Mouse (Mus musculus): Measurements from ENCODE around the gene Fam229a. TPM values are rescaled to one million over a fixed set of nuclear protein-coding genes. Genes with fewer than 3 reads are reported as not detected.

The Fam229a gene
- polyA plus RNA-seq (2012; ENCODE audit: low replicate concordance) = 0.59 and 1.1 TPM in 2 replicates

DNA sequence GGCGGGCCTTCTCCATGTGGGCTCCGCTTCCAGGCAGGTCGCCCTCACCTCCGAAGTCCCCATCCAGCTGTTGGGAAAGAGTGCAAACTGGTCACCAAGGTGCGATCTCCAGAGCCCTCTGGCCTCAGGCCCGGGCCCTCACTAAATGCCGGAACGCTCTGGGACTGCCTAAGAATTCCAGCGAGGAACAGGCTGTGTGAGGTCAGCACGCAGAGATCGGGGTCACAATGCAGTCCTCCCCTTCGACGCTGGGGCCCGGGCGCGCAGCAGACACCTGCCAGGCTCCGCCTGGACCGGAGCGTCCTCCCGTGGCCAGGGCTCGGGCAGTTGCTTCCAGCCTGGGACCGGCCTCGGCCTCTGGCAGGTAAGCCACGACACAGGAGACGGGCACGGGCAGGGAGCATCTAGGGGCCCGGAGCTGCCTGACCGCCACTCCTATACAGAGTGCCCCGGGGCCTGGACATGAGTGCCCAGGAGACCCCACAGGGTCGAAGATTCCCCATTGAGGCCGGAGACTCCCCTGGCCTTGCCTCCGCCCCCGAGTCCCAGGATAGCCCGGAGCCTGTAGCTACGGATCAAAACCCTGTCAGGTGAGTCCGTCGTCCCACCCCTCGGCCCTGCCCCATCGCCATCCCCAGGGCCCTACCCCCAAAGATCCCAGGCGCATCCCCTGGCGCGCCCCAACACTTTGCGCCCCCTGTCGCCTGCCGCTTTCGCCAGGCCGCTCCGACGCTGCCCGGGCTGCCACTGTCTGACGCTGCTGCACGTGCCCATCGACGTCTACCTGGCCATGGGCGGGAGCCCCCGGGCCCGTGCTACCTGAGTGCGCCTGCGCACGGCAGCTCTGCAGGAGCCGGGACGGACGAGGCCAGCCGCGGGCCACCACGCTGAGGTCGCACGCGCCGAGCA lies at the start of gene Fam229a, which contains the start of gene Tssk3:
TSS of gene Fam229a (plus strand) at position 219 of the 909 bp plus-strand sequence.
TSS of gene Tssk3 (minus strand) at position 51 of the 909 bp plus-strand sequence.

DNA sequence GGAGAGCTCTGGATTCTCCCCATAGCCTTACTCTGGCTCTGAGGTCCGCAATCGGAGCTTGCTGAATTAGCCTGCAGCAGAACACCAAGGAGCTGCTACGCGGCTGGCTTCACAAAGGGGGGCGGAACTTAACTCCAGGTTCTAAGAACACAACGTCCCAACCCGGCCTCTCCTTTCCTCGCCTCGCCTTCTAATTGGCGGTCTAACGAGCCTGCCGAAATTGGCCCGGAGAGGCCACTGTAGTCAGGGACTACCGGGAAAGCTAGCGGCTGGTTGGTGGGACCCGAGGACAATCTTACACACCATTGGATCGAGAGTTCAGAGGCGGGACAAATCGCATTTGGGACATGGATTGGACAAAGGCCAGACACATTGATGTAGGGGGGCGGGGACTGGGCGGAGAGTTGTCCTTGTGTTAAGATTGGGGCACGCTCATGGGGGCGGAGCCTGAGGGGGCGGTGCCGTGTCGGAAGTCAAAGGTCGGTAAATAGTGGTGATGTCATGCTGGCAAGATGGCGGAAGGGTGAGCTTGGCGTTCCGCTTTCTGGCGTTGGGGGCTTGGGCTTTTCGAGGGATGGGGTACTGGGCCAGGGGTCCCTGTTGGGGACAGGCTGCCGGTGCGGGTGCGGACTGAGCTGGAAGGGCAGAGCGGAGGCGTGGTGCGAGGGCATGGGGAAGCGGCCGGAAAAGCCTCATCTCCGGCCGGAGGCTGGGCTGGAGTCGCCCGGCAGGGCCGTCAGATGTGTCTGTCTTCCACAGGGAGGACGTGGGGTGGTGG lies 29.6 kb upstream of the Fam229a start, which contains the start of gene Bsdc1:
TSS of gene Bsdc1 (plus strand) at position 399 of the 778 bp plus-strand sequence.

DNA sequence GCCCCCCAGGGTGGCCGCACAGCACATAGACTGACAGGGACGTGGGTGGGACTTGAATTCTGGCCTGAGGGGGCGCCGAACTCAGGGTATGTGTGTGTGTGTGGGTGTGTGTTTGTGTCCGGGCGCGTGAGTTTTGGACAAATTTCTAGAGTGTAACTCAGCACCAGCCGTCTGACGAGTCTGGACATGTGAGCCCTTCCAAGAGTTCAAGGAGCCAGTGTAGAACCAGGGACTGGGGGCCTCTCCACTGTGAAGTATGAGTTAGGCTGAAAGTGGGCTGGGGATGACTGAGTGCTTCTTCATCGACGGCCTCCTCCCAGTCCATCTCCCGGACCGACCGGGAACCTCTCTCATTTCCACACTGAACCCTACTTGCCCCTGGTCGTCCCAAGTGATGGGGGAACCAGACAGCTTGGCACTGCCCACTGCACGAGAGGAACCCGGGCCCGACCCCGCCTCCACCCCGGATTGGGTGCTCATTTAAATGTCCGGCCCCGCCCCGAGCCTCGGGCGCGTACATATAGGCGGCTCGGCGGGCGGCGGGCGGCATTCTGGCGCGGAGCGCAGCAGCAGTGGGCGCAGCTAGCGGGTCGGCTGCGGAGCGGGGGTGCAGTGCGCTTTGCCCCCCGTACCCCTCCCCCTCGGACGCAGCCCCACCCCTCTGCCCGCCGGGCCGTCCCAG lies 22.2 kb downstream of the Fam229a start, which contains the start of gene Marcksl1:
TSS of gene Marcksl1 (plus strand) at position 496 of the 682 bp plus-strand sequence.

Other genes starting within 250 kb of the Fam229a start
- gene C77080, start 229.8 kb upstream of the Fam229a start, polyA plus RNA-seq (2012; ENCODE audit: low replicate concordance) = 0.72 and 1.6 TPM in 2 replicates
- gene Sync, start 203.6 kb upstream of the Fam229a start, polyA plus RNA-seq (2012; ENCODE audit: low replicate concordance) = 0.04 TPM in 1 of 2 replicates, not detected in the other
- 18.9 and 24.8 TPM in 2 replicates for gene Rbbp4, start 155.8 kb upstream of the Fam229a start, polyA plus RNA-seq (2012; ENCODE audit: low replicate concordance)
- gene Zbtb8os, start 155.5 kb upstream of the Fam229a start, polyA plus RNA-seq (2012; ENCODE audit: low replicate concordance) = 2.6 and 4.1 TPM in 2 replicates
- gene Zbtb8a, start 113.1 kb upstream of the Fam229a start, polyA plus RNA-seq (2012; ENCODE audit: low replicate concordance) = 1.7 and 4.1 TPM in 2 replicates
- not detected in 2 replicates for gene Zbtb8b, start 50.3 kb upstream of the Fam229a start, polyA plus RNA-seq (2012; ENCODE audit: low replicate concordance)
- gene Bsdc1, start 29.6 kb upstream of the Fam229a start, polyA plus RNA-seq (2012; ENCODE audit: low replicate concordance) = 27.6 and 91.6 TPM in 2 replicates
- 0.17 TPM in 1 of 2 replicates, not detected in the other for gene Tssk3, start 168 bp upstream of the Fam229a start, polyA plus RNA-seq (2012; ENCODE audit: low replicate concordance)
- 71.7 and 221 TPM in 2 replicates for gene Marcksl1, start 22.4 kb downstream of the Fam229a start, polyA plus RNA-seq (2012; ENCODE audit: low replicate concordance)
- 26.7 and 62.4 TPM in 2 replicates for gene Hdac1, start 51.5 kb downstream of the Fam229a start, polyA plus RNA-seq (2012; ENCODE audit: low replicate concordance)
- 158 and 171 TPM in 2 replicates for gene Lck, start 82.5 kb downstream of the Fam229a start, polyA plus RNA-seq (2012; ENCODE audit: low replicate concordance)
- 0.84 and 2.4 TPM in 2 replicates for gene Fam167b, start 87.4 kb downstream of the Fam229a start, polyA plus RNA-seq (2012; ENCODE audit: low replicate concordance)
- 28.9 and 92.5 TPM in 2 replicates for gene Eif3i, start 109.5 kb downstream of the Fam229a start, polyA plus RNA-seq (2012; ENCODE audit: low replicate concordance)
- gene Tmem234, start 109.5 kb downstream of the Fam229a start, polyA plus RNA-seq (2012; ENCODE audit: low replicate concordance) = 213 and 249 TPM in 2 replicates
- gene Dcdc2b, start 123.1 kb downstream of the Fam229a start, polyA plus RNA-seq (2012; ENCODE audit: low replicate concordance) = 1.1 TPM in 1 of 2 replicates, not detected in the other
- 5.9 and 11.8 TPM in 2 replicates for gene Iqcc, start 127.9 kb downstream of the Fam229a start, polyA plus RNA-seq (2012; ENCODE audit: low replicate concordance)
- 19.8 and 23.7 TPM in 2 replicates for gene Ccdc28b, start 132.8 kb downstream of the Fam229a start, polyA plus RNA-seq (2012; ENCODE audit: low replicate concordance)
- gene Txlna, start 149.9 kb downstream of the Fam229a start, polyA plus RNA-seq (2012; ENCODE audit: low replicate concordance) = 39.5 and 49.1 TPM in 2 replicates
- gene Kpna6, start 181.6 kb downstream of the Fam229a start, polyA plus RNA-seq (2012; ENCODE audit: low replicate concordance) = 8.8 and 19.4 TPM in 2 replicates
- gene Tmem39b, start 205.6 kb downstream of the Fam229a start, polyA plus RNA-seq (2012; ENCODE audit: low replicate concordance) = 25.7 and 36.1 TPM in 2 replicates